Mouse (Mus musculus) retina, postnatal 7 days (tissue): ENCODE measurements around the gene Papss2.

Experiments used
- DNase-seq: peaks from one replicate; pipeline ENCODE4 v3.0.0-alpha.2; 2012; ENCODE audit warnings: low read depth, low spot score

Gene Papss2

DNA sequence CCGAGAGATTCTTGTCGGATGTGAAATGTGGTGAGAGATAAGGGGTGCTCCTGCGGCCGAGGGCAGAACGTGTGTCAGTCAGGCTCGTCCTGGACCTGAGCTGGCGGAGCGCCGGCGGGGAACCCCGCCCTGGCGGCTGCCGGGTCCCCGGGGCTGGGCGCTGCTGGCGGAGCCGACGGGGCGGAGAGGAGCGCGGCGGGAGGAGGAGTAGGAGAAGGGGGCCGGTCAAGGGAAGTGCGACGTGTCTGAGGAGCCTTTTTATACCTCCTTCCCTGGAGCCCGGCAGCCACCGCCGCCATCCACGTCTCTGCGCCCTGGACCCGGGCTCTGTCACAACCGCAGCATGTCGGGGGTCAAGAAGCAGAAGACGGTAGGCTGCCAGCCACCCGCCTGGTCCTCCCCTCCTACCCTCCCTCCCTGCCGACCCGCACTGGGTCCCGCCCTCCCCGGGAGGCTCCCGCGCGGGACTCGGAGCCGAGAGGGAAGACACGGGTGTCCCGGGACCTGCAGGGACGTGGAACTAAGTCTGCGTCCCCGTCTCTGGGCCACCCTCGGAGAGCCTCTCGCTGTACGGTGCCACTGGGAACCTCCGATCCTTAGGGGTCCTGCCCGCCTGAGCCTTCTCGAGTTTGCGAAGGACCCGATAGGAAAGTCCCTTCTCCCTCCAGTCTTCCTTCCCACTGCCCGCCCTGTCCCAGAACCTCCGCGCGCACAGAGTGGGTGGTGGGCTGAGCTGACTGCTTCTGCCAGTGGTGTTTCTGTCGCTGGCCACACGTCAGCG is at the start of gene Papss2:
Papss2 (plus strand) TSS at position 285 of the 781 bp plus-strand sequence.
- DNase-seq: no peak

GRCm38 (mm10) chr19:32547396-32547795 is 48.2 kb upstream of the Papss2 start:
- DNase-seq: no peak

DNA sequence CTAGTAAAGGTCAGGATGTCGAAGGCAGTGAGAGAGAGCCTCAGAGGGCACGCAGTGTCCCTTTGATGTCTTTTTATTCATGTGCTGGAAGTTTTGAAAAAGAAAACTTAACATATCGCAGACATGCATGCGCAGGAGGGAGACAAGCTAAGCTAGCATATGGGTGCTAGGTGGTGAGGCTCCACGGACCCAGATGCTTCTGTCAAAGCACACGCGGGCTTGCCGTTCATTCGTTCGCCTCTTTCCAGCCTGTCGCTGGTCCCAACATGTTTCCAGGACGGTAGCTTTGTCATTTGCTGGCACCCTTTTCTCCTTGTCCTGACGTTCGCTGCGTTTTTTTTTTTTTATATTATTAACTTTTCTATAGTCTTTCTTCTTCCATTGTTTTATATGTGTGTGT is 47.4 kb upstream of the Papss2 start:
- DNase-seq: no peak

DNA sequence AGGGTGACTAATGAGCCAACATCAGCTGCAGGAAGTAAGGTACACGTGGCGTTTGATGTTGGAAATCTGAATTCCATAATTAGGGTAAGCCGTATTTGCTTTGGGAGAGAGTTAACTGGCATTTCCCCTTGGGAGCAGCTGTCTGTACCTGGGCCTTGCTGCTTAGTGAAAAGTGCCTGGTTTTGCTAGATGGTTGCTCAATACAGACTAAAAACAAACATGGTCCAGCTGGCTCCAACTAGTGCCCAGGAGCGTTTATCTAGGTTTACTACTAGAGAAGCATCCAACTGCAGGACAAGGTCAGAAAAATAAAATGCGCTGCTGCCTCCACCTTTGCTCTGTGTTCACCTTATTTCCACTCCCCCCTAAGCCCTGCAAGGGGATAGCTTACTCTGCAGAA is 45.1 kb upstream of the Papss2 start:
- DNase-seq: no peak

DNA sequence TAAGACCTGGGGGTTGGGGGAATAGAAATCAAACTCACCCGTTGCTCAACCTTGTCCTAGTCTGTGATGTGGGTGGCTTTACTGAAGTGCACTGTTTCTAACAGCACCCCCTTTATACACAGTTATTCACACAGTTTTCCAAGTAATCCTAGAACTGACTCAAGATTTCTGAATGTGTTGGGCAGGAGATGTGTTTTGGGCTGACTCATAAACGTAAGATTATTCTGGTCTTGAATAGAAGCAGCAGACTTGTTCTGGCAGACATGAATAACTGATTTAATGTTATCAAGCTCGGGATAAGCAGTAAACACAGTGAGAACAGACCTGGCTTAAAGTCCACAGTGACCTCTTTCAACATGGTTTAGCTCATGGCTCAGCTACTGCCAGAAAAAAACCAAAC is 44.1 kb upstream of the Papss2 start:
- no peak for DNase-seq

DNA sequence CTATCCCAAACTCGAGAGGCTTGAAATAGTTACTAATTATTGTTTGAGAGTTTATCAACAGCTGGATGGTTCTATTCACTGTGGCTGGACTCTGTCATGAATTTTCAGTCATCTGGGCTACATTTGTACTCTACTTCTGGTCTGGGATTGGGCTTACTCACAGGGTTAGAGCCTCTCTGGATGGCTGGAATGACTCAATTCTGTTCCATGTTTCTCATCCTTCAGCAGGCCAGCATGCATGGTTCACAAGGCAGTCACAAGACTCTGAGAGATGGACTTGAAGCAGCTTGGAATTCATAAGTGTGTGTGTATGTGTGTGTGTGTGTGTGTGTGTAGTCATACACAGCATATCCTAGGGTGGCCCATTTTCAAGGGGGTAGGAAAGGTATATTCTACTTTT is 43.5 kb upstream of the Papss2 start:
- no peak for DNase-seq

- DNase-seq: no peak
Measured at GRCm38 (mm10) chr19:32553310-32553709, 42.3 kb upstream of the Papss2 start.

GRCm38 (mm10) chr19:32555257-32555656 is 40.3 kb upstream of the Papss2 start:
- no peak for DNase-seq

DNA sequence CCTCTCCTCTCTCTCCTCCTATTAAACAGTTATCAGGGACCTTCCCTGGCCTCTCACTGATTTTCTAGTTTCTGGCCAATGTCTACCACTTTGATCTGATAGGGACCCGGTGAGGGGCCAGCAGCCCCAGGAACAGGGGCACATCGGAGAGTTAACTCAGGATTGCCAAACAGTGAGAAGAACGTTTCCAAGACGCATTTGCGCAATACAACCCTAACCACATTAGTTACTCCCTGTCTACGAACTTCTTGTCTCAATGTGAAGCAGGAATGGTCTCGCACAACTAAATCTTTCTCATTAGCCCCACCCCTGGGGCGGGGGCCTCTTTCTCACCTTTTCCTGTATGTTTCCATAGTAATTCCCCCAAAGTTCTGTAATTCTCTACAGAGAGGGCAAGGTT is 28.6 kb upstream of the Papss2 start:
- DNase-seq: no peak

DNA sequence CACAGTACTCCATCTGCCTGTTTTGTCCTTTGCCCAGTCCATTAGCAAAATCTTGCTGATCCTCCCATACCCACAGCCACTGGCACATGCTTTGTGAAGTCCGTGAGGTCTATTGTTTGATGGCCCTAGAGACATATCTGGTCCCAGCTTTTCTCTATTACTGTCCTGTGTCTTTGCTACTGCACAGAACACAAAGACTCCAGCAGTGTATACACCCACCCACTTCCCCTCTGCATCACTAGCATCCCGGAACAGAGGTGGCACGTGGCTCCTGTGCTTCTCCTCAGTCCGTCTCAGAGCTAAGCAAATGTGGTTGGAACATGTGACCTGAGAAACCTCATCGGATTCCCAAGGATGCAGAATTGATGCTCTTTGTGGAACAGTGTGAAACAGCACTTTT is 28.1 kb upstream of the Papss2 start:
- DNase-seq: no peak

DNA sequence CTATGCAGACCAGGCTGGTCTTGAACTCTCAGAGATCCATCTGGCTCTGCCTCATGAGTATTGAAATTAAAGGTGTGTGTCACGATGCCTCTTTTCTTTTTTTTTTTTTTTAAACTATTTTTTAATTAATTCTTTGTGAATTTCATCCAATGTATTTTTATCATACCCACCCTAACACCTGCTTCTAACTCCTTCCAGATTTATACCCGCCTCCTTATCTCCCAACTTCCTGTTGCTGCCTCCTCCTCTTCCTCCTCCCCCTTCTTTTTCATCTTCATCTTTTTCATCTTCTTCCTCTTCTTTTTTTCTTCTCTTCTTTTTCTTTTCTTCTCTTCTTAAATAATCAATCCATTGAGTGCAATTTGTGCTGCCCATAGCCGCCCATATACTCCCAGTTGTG is 27.1 kb upstream of the Papss2 start:
- DNase-seq: no peak

GRCm38 (mm10) chr19:32568961-32569653 is 26.5 kb upstream of the Papss2 start:
- DNase-seq: no peak

GRCm38 (mm10) chr19:32569725-32570124 is 25.9 kb upstream of the Papss2 start:
- no peak for DNase-seq

GRCm38 (mm10) chr19:32572191-32572590 is 23.4 kb upstream of the Papss2 start:
- DNase-seq: no peak

DNA sequence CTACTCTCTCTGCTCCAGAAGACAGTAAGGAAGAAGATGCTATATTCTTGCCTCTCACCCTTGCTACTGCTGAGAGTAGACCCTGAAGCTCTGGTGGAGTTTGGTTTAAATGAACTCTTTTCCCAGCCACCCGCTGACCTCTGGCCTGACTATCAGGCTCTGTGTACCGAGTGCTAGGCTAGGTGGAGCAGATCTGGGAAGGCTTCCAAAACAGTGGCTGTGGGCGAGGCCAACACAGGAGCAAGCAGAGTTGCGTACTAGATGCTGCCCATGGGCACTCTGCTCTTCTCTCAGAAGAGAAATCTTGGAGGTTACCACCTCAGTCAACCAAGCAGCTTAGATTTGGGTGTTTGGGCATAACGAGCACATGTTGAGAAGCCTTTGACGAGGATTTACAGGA is 22.3 kb upstream of the Papss2 start:
- DNase-seq: no peak

DNA sequence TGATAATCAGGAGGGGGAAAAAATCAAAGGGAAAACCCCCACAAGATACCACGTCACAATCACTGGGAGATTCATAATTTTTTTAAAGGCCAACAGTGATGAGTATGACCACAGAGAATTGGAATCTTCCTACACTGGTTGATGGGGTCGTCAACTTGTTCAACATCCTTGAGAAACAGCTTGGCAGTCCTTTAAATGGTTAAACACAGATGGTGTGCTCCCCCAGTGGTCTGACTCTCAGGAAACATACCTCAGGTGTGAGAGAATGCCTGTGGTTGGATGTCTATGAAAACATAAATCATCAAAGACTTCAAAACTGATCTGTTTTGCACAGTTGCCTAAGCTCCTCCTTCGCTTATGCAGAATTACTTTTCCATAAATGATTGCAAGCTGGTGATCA is 20.7 kb upstream of the Papss2 start:
- no peak for DNase-seq

DNA sequence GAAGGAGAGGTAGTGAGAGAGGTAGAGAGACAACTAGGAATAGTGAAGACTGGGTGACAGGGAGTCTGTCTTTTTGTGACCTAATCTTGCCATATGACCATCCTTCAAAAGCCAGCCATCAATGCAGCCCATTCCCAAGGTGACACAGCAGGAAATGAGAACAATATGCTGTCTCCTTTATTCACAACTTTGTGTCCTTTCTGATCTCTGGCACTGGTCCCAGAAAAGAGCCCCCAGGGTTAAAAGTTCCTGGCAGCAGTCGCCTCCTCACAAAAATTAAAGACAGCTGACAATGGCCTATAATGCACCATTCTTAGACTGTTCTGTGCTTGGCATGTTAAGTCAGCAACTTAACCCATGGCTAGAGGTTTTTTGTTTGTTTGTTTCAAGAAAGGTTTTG is 17.8 kb upstream of the Papss2 start:
- DNase-seq: no peak

- no peak for DNase-seq
Measured at GRCm38 (mm10) chr19:32583091-32583766, 12.4 kb upstream of the Papss2 start.

DNA sequence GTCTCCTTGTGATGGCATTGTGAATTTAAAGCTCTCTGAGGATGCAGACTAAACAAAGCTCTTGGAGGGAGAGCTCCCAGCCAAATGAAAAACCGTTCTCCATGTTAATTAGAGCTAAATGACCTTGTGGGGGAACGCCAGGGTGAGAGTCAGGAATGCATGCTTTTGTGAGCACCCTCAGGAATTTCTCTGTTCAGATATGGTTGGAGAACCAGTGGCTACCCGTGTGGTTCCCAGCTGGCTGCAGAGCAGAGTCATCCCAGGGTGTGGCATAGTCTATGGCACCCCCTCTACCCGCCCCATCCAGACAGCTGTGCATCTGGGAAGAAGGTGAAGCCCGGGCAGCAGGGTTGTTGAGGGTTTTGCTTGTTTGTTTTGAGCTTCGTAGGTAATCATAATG is 7.9 kb upstream of the Papss2 start:
- no peak for DNase-seq

DNA sequence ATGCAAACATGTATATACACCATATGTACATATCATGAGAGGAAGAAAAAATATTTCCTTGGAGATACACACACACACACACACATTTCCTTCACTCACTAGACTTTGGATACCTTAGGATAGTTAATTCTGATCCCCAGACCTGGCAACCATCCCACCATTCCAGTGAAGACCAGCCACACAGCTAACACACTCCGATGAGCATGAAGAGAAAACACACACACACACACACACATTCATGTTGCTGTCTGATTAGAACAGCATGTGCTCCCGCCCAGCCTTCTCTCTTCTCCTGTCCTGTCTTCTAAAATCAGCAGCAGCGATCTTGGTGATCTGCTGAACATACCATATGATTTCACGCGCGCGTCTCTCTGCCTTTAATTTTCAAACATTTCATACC is 2.8 kb upstream of the Papss2 start:
- DNase-seq: no peak

- DNase-seq: no peak
Measured at GRCm38 (mm10) chr19:32593870-32594269, 1.7 kb upstream of the Papss2 start.

- no peak for DNase-seq
Measured at GRCm38 (mm10) chr19:32595131-32595505, 472 bp upstream of the Papss2 start.

DNA sequence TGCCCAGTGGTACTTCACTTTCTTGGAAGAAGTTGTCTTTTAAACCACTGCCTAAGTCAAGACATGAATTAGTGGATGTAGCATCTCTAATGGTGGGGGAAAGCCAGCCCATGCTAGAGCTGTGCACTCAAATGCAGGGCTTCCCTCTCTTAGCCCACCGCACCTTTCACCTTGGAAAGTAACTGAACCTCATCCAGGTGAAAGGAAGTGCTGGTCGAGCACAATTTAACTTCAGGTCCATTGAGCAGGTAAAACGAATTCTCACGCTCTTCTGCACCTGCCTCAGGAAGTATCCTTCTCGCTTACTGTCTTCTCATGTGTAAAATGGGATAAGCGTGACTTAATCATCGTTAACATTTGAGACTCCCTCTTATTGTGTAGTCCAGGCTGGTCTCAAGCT is 3.4 kb downstream of the Papss2 start:
- DNase-seq: no peak
